Mouse (Mus musculus) T-helper 1 cell (primary cell): ENCODE measurements around the gene Wnt4.

Experiments used
- in situ Hi-C: fragments of 300-600 bp; cut with MboI, MseI; formaldehyde crosslinking; loops from one replicate; pipeline ENCODE4 v1.15.1; 2025; ENCODE audit warnings: high pct_unique_total_duplicates

Gene Wnt4

GRCm38 (mm10) chr4:137305831-137306576 is 28.7 kb downstream of the Wnt4 start:
- in situ Hi-C loops: no loop called here

- in situ Hi-C loops: no loop called here
Observed at GRCm38 (mm10) chr4:137306577-137306888, 29.2 kb downstream of the Wnt4 start.

- in situ Hi-C loops: no loop called here
Observed at GRCm38 (mm10) chr4:137306991-137307706, 29.9 kb downstream of the Wnt4 start.

GRCm38 (mm10) chr4:137308377-137308776 is 31.1 kb downstream of the Wnt4 start:
- in situ Hi-C loops: no loop called here

- in situ Hi-C loops: loop anchor here (5.0 kb wide), 1 partner anchor 79 kb away; no protein-coding TSS in a partner anchor
Observed at GRCm38 (mm10) chr4:137313511-137313910, 36.2 kb downstream of the Wnt4 start.

- in situ Hi-C loops: loop anchor here (5.0 kb wide), 1 partner anchor 78 kb away; no protein-coding TSS in a partner anchor
Observed at GRCm38 (mm10) chr4:137314561-137314960, 37.3 kb downstream of the Wnt4 start.

- in situ Hi-C loops: no loop called here
Observed at GRCm38 (mm10) chr4:137315061-137315460, 37.8 kb downstream of the Wnt4 start.

- in situ Hi-C loops: no loop called here
Observed at GRCm38 (mm10) chr4:137316027-137316770, 38.9 kb downstream of the Wnt4 start.

GRCm38 (mm10) chr4:137324926-137325325 is 47.6 kb downstream of the Wnt4 start:
- in situ Hi-C loops: no loop called here

GRCm38 (mm10) chr4:137326494-137326893 is 49.2 kb downstream of the Wnt4 start:
- in situ Hi-C loops: no loop called here

GRCm38 (mm10) chr4:137332051-137332450 is 54.8 kb downstream of the Wnt4 start:
- in situ Hi-C loops: no loop called here

GRCm38 (mm10) chr4:137336468-137336867 is 59.2 kb downstream of the Wnt4 start:
- in situ Hi-C loops: no loop called here

- in situ Hi-C loops: no loop called here
Observed at GRCm38 (mm10) chr4:137339415-137339814, 62.1 kb downstream of the Wnt4 start.

GRCm38 (mm10) chr4:137342816-137343215 is 65.5 kb downstream of the Wnt4 start:
- in situ Hi-C loops: no loop called here

- in situ Hi-C loops: no loop called here
Observed at GRCm38 (mm10) chr4:137345112-137345511, 67.8 kb downstream of the Wnt4 start.

GRCm38 (mm10) chr4:137345790-137346189 is 68.5 kb downstream of the Wnt4 start:
- in situ Hi-C loops: no loop called here
